Mouse (Mus musculus) kidney, embryonic 15.5 days (tissue): ENCODE measurements around the gene Xylt1. TPM values are rescaled to one million over a fixed set of nuclear protein-coding genes. Genes with fewer than 3 reads are reported as not detected.

ENCODE experiments used
- ATAC-seq: fragments of 200-750 bp; cut with Nextera tagmentation; replicated peaks from 2 replicates; pipeline ENCODE4 v1.8.0; 2017; ENCODE audit warnings: moderate TSS enrichment; ENCODE audit not compliant: low FRiP score
- H3K27ac ChIP-seq: fragments of 300-500 bp; sonication (generic); 2 replicates; pipeline ENCODE4 v1.5.1; 2015; ENCODE audit warnings: mild to moderate bottlenecking, inconsistent platforms
- H3K27me3 ChIP-seq: fragments of 300-500 bp; sonication (generic); 2 replicates; pipeline ENCODE4 v1.6.1; 2015; ENCODE audit warnings: inconsistent platforms
- H3K36me3 ChIP-seq: fragments of 300-500 bp; sonication (generic); 2 replicates; pipeline ENCODE4 v1.6.1; 2015; ENCODE audit warnings: inconsistent platforms
- H3K4me1 ChIP-seq: fragments of 300-500 bp; sonication (generic); 2 replicates; pipeline ENCODE4 v1.6.1; 2015; ENCODE audit warnings: inconsistent platforms
- H3K4me2 ChIP-seq: fragments of 300-500 bp; sonication (generic); 2 replicates; pipeline ENCODE4 v1.6.1; 2015; ENCODE audit warnings: moderate library complexity, mild to moderate bottlenecking, inconsistent platforms
- H3K4me3 ChIP-seq: fragments of 300-500 bp; sonication (generic); replicated peaks from 2 replicates; pipeline ENCODE4 v1.5.1; 2015; ENCODE audit warnings: mild to moderate bottlenecking, inconsistent platforms
- H3K9ac ChIP-seq: fragments of 300-500 bp; sonication (generic); 2 replicates; pipeline ENCODE4 v1.6.1; 2015; ENCODE audit warnings: mild to moderate bottlenecking, inconsistent platforms
- H3K9me3 ChIP-seq: fragments of 300-500 bp; sonication (generic); replicated peaks from 2 replicates; pipeline ENCODE4 v1.6.1; 2016; ENCODE audit warnings: inconsistent platforms
- WGBS: fragments of 180-500 bp; shearing (Covaris S2); methylation state at CpG from one replicate; pipeline ENCODE4 v1.1.7; 2015; ENCODE audit warnings: mixed read lengths; 5-methylcytosine and 5-hydroxymethylcytosine counted together
- polyA plus RNA-seq: library from polyadenylated mRNA; unstranded; fragments of >200 nt; fragmentation: Nextera tagmentation; extraction: Ambion mirVana; gene quantifications from 2 replicates; pipeline ENCODE4 v1.2.1, GENCODE M21; 2015

Gene Xylt1
- 2.1 and 2.3 TPM in 2 replicates for polyA plus RNA-seq

DNA sequence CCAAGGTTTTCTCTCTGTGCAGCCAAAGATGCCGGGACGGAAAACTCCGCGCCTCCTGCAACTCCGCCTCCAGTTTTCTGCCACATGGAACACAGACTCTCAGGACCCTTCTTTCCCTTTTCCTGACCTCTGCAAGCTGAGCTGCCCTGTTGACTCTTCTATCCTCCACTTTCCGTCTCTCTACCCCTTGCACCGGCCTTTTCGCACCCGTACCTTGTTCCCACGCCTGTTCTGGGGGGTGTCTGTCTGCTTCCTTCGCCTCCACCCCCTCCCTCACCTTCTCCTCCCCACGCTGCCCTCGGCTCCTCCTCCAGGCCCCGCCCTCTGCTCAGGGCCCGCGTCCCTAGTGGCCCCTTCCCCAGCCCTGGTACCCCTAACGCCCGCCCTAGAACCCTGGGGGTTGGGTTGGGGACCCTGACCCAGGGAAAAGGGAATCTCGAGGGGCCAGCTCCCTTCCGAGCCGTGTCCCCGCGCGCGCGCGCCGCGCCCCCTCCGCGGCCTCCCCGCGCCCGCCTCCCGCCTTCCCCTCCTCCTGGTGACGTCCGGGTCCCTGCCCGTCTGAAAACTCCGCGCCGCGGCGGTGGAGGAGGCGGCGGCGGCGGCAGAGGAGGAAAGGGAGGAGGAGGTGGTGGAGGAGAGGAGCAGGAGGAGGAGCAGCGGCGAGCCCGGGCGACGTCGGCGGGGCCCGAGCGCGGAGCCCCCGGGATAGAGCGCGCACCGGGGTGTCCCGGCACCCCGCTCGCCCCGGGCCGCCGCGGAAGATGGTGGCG is at the start of gene Xylt1:
Gene Xylt1, plus strand, starts transcription at position 562 of the 770 bp plus-strand sequence.
- under 1% methylated on average over 66 of the region's 69 CpGs for WGBS
- peak within 1 kb of the TSS; percentile 83 for H3K4me3 ChIP-seq
- H3K36me3 ChIP-seq = no peaks in the 10 kb centered on the region

DNA sequence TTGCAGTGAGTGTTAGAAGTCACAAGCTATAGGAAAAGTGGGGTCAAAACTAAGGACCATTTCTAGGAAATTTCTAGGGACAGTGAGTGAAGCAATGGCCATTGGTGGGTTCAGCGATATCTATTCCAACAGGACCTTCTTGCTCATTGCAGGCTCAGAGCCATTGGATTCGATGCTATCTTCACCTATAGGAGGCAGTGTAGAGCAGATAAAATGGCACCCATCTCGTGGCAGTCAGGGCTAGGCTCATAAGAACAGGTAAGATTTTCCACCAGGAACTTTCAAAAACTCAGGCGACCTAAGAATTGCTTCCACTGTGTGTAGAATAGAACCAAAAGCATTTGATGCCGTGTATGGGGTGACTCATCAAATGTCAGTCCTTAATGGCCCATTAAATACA is 46.8 kb upstream of the Xylt1 start:
- WGBS = 77% methylated on average over 5 of the region's 5 CpGs
- ATAC-seq = no peak

More for the DNA sequence above, at the start of gene Xylt1:
- H3K27ac ChIP-seq = peak within 1 kb of the TSS; percentile 93
- H3K9me3 ChIP-seq = no peaks in the 10 kb centered on the region
- 0 out of 2 replicates have a peak, but pooled peaks cover 6% of the 10 kb centered on the region for H3K27me3 ChIP-seq
- peak within 1 kb of the TSS; percentile 76 for H3K9ac ChIP-seq
- ATAC-seq = peak; percentile 84
- peaks cover 51% of the 10 kb centered on the region for H3K4me1 ChIP-seq
- H3K4me2 ChIP-seq = peak within 1 kb of the TSS; percentile 90

GRCm38 (mm10) chr7:117356316-117356715 is 24.5 kb upstream of the Xylt1 start:
- Histone ChIP-seq H3K27me3 (no peaks in the 10 kb centered on the region), H3K4me3 (no peak overlapping the region), H3K9me3 (no peaks in the 10 kb centered on the region), H3K4me1 (no peaks in the 10 kb centered on the region), H3K27ac (no peak overlapping the region), H3K36me3 (no peaks in the 10 kb centered on the region), H3K9ac (no peak overlapping the region), H3K4me2 (no peak overlapping the region)
- WGBS = 78% methylated on average over 2 of the region's 2 CpGs
- no peak for ATAC-seq

More for the DNA sequence above, 46.8 kb upstream of the Xylt1 start:
- Histone ChIP-seq H3K9me3 (no peaks in the 10 kb centered on the region), H3K4me1 (no peaks in the 10 kb centered on the region), H3K36me3 (no peaks in the 10 kb centered on the region), H3K4me3 (no peak overlapping the region), H3K4me2 (no peak overlapping the region), H3K27me3 (no peaks in the 10 kb centered on the region), H3K27ac (no peak overlapping the region), H3K9ac (no peak overlapping the region)

- H3K27ac ChIP-seq = no peak overlapping the region
- H3K9ac ChIP-seq = no peak overlapping the region
- H3K36me3 ChIP-seq = no peaks in the 10 kb centered on the region
- no peaks in the 10 kb centered on the region for H3K27me3 ChIP-seq
- no peaks in the 10 kb centered on the region for H3K9me3 ChIP-seq
- no peak overlapping the region for H3K4me3 ChIP-seq
- 58% methylated on average over 6 of the region's 6 CpGs for WGBS
- no peak for ATAC-seq
- H3K4me1 ChIP-seq = no peaks in the 10 kb centered on the region
- H3K4me2 ChIP-seq = no peak overlapping the region
These were observed 23.2 kb upstream of the Xylt1 start for GRCm38 (mm10) chr7:117357425-117358194.

DNA sequence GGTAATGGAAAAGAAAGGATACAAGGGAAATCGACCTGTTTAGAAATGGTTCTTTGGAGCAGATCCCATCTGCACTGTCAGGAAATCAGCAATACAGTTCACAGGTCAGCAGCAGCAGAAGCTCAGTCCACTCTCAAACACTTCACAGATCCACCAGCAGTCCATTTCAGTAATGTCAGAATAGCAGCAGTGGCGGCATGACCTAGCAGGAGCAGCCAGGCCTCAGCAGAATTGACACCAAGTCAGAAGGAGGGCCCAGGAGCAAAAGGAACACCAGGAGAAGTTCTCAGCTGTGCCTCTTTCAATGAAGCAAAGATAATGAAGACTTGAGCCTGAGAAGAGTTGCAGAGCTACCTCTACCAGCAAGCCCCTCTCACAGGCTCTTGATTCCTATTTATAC is 19.5 kb upstream of the Xylt1 start:
- 90% methylated on average over 2 of the region's 2 CpGs for WGBS
- no peak for ATAC-seq
- H3K9ac ChIP-seq = no peak overlapping the region
- H3K27ac ChIP-seq = no peak overlapping the region
- no peaks in the 10 kb centered on the region for H3K4me1 ChIP-seq
- no peaks in the 10 kb centered on the region for H3K27me3 ChIP-seq
- H3K9me3 ChIP-seq = no peaks in the 10 kb centered on the region
- no peak overlapping the region for H3K4me3 ChIP-seq
- H3K36me3 ChIP-seq = no peaks in the 10 kb centered on the region
- no peak overlapping the region for H3K4me2 ChIP-seq

DNA sequence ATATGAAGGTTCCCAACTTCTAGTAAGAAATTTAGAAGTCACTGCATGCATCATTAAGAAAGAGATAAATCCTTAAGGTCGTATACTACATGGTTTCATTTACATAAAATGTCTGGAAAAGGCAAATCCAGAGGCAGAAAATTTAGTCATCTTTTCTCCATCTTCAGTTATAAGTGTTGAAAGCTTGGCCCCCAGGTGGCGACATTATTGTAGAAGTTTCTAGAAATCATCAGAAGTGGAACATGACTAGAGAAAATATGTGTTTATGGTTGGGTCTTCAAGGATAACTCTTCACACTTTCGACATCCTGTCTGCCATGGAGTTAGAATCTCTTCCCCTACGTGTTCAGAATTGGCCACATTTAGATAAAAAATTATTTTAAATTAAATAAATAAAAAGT is 18.3 kb upstream of the Xylt1 start:
- H3K4me2 ChIP-seq = no peak overlapping the region
- H3K27ac ChIP-seq = no peak overlapping the region
- H3K4me1 ChIP-seq = no peaks in the 10 kb centered on the region
- no peak overlapping the region for H3K4me3 ChIP-seq
- no peaks in the 10 kb centered on the region for H3K9me3 ChIP-seq
- WGBS = 81% methylated on average over 4 of the region's 4 CpGs
- H3K27me3 ChIP-seq = no peaks in the 10 kb centered on the region
- no peak overlapping the region for H3K9ac ChIP-seq
- no peak for ATAC-seq
- no peaks in the 10 kb centered on the region for H3K36me3 ChIP-seq

DNA sequence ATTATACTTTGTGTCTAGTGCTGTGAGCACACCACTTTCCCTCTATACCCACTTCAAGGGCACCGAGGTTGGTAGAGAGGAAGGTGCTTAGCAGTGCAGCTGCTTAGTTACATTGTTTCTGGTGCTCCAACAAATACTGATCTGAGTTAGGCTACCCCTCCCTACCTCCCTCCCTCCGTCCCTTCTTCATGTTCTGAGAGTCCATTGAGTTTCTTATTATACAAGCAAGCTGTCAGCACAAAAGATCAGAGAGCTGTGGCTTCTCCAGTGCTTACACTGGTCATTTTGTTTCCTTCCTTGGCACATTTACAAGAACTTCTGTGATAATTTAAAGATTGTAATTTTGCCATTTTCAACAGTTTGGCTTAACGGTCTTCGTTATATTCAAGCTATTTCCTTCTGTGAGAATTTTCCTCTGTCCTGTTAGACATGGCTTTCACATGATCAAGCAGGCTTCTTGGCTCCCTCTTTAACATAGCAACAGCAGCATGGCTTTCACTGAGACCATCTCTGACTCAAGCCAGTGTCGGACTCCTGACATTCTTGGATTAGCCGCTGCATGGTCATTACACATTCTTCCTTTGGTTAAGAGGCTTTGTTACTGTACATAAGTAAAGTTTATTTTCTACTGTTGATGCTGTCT is 12.0 kb upstream of the Xylt1 start:
- no peak for ATAC-seq
- Histone ChIP-seq H3K27ac (no peak overlapping the region), H3K4me3 (no peak overlapping the region), H3K9me3 (no peaks in the 10 kb centered on the region), H3K4me1 (no peaks in the 10 kb centered on the region), H3K4me2 (no peak overlapping the region), H3K27me3 (no peaks in the 10 kb centered on the region), H3K36me3 (no peaks in the 10 kb centered on the region), H3K9ac (no peak overlapping the region)
- 81% methylated on average over 6 of the region's 6 CpGs for WGBS

- no peak overlapping the region for H3K27ac ChIP-seq
- H3K9ac ChIP-seq = no peak overlapping the region
- no peaks in the 10 kb centered on the region for H3K27me3 ChIP-seq
- H3K4me3 ChIP-seq = no peak overlapping the region
- ATAC-seq = no peak
- no peaks in the 10 kb centered on the region for H3K4me1 ChIP-seq
- H3K36me3 ChIP-seq = no peaks in the 10 kb centered on the region
- 86% methylated on average over 5 of the region's 5 CpGs for WGBS
- H3K4me2 ChIP-seq = no peak overlapping the region
- H3K9me3 ChIP-seq = no peaks in the 10 kb centered on the region
These were observed 11.4 kb upstream of the Xylt1 start for GRCm38 (mm10) chr7:117369290-117369941.

DNA sequence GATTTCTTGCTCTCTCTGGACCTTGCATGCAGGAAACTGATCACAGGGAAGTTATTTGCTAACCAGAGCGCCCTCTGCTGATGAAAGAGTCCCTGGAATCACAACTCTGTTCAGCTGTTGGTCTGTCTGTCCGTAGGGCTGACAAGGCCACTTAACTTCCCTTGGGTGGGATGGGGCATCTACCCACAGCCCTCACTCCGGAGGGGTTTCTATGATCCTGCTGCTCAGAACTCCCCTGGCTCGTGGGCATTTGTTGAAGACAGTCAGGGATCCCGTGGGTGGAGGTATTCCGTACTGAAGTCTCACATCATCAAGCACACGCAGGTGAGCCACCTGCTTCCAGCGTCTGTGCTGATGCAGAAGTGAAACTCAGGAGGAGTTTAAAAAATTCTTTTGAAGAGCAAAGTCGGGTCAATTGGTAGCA is 4.9 kb upstream of the Xylt1 start:
- no peak overlapping the region for H3K4me3 ChIP-seq

GRCm38 (mm10) chr7:117377138-117377537 is 3.6 kb upstream of the Xylt1 start:
- H3K36me3 ChIP-seq = no peaks in the 10 kb centered on the region
- WGBS = 80% methylated on average over 3 of the region's 3 CpGs
- H3K4me3 ChIP-seq = no peak overlapping the region
- no peaks in the 10 kb centered on the region for H3K9me3 ChIP-seq
- H3K4me2 ChIP-seq = no peak overlapping the region
- no peak overlapping the region for H3K9ac ChIP-seq
- ATAC-seq = no peak
- H3K27ac ChIP-seq = no peak overlapping the region
- peaks cover 26% of the 10 kb centered on the region for H3K4me1 ChIP-seq
- H3K27me3 ChIP-seq = 0 out of 2 replicates have a peak, but pooled peaks cover 6% of the 10 kb centered on the region

More for the DNA sequence above, 4.9 kb upstream of the Xylt1 start:
- H3K27ac ChIP-seq = no peak overlapping the region
- H3K4me1 ChIP-seq = peaks cover 20% of the 10 kb centered on the region
- no peak overlapping the region for H3K4me2 ChIP-seq
- H3K9ac ChIP-seq = no peak overlapping the region
- 0 out of 2 replicates have a peak, but pooled peaks cover 6% of the 10 kb centered on the region for H3K27me3 ChIP-seq
- no peak for ATAC-seq
- no peaks in the 10 kb centered on the region for H3K9me3 ChIP-seq
- 29% methylated on average over 9 of the region's 9 CpGs for WGBS
- H3K36me3 ChIP-seq = no peaks in the 10 kb centered on the region

GRCm38 (mm10) chr7:117380036-117380417 is 752 bp upstream of the Xylt1 start:
- Histone ChIP-seq H3K4me2 (peak overlapping the region; percentile 90), H3K27me3 (0 out of 2 replicates have a peak, but pooled peaks cover 6% of the 10 kb centered on the region), H3K36me3 (no peaks in the 10 kb centered on the region), H3K4me1 (peaks cover 51% of the 10 kb centered on the region), H3K9me3 (no peaks in the 10 kb centered on the region), H3K4me3 (peak overlapping the region; percentile 83), H3K27ac (peak overlapping the region; percentile 93), H3K9ac (peak overlapping the region; percentile 76)
- no peak for ATAC-seq
- WGBS = 6% methylated on average over 7 of the region's 7 CpGs
